Comparison of ENCODE assay signal across 7 mouse cellular contexts in genomic region chr11:23632945-23633878, GRCm38 (mm10). TPM values are rescaled to one million over a fixed set of nuclear protein-coding genes. Genes with fewer than 3 reads are reported as not detected.
DNase-seq lines count a peak whose midpoint lies in the region; ATAC-seq lines count a peak whose summit lies in the region.

Gene 0610010F05Rik, minus strand, starts transcription at chr11:23633639.

- peak within 1 kb of the TSS; percentile 64 for H3K4me2 ChIP-seq in embryonic facial prominence, embryonic 12.5 days (replicated peaks)
- peak within 1 kb of the TSS; percentile 70 for H3K4me2 ChIP-seq in limb, embryonic 11.5 days (ENCODE audit: low read depth, severe bottlenecking)
- H3K4me2 ChIP-seq in midbrain, embryonic 14.5 days (ENCODE audit: low read length): peak within 1 kb of the TSS; percentile 61

- H3K27me3 ChIP-seq in embryonic facial prominence, embryonic 12.5 days: no peaks in the 10 kb centered on the region
- H3K27me3 ChIP-seq in limb, embryonic 11.5 days (ENCODE audit: control insufficient read depth, insufficient read depth, low read length): no peaks in the 10 kb centered on the region
- H3K27me3 ChIP-seq in midbrain, embryonic 14.5 days (ENCODE audit: control insufficient read depth, insufficient read depth, low read length): no peaks in the 10 kb centered on the region

- H3K27ac ChIP-seq in embryonic facial prominence, embryonic 12.5 days: peak within 1 kb of the TSS; percentile 81
- peak within 1 kb of the TSS; percentile 77 for H3K27ac ChIP-seq in limb, embryonic 11.5 days (replicated peaks; ENCODE audit: low read depth, low read length)
- peak within 1 kb of the TSS; percentile 98 for H3K27ac ChIP-seq in midbrain, embryonic 14.5 days (replicated peaks; ENCODE audit: low read depth, low read length)

- under 1% methylated on average over 73 of the region's 103 CpGs for WGBS in embryonic facial prominence, embryonic 12.5 days
- WGBS in limb, embryonic 11.5 days: under 1% methylated on average over 82 of the region's 103 CpGs
- WGBS in midbrain, embryonic 14.5 days: under 1% methylated on average over 97 of the region's 103 CpGs

- H3K9me3 ChIP-seq in embryonic facial prominence, embryonic 12.5 days: no peaks in the 10 kb centered on the region
- no peaks in the 10 kb centered on the region for H3K9me3 ChIP-seq in limb, embryonic 11.5 days (ENCODE audit: control insufficient read depth, low read length)
- H3K9me3 ChIP-seq in midbrain, embryonic 14.5 days (ENCODE audit: control insufficient read depth, low read length): no peaks in the 10 kb centered on the region

- peak; percentile 100 for ATAC-seq in embryonic facial prominence, embryonic 12.5 days (ENCODE audit: insufficient number of reproducible peaks, insufficient read depth, low FRiP score, low TSS enrichment)
- peak; percentile 99 for ATAC-seq in limb, embryonic 11.5 days (ENCODE audit: insufficient number of reproducible peaks, low FRiP score, low TSS enrichment, low read depth)
- peak; percentile 100 for ATAC-seq in midbrain, embryonic 14.5 days (ENCODE audit: low FRiP score, low TSS enrichment)

- H3K4me3 ChIP-seq in embryonic facial prominence, embryonic 12.5 days: peak within 1 kb of the TSS; percentile 74
- H3K4me3 ChIP-seq in limb, embryonic 11.5 days (ENCODE audit: low read depth, low read length): peak within 1 kb of the TSS; percentile 77
- peak within 1 kb of the TSS; percentile 85 for H3K4me3 ChIP-seq in midbrain, embryonic 14.5 days (replicated peaks; ENCODE audit: low read depth, low read length)

- peak within 1 kb of the TSS; percentile 90 for H3K9ac ChIP-seq in embryonic facial prominence, embryonic 12.5 days
- H3K9ac ChIP-seq in limb, embryonic 11.5 days (ENCODE audit: low read length): peak within 1 kb of the TSS; percentile 93
- H3K9ac ChIP-seq in midbrain, embryonic 14.5 days (replicated peaks; ENCODE audit: low read length): peak within 1 kb of the TSS; percentile 97

- H3K4me1 ChIP-seq in embryonic facial prominence, embryonic 12.5 days: 0 out of 2 replicates have a peak, but pooled peaks cover 3% of the 10 kb centered on the region
- H3K4me1 ChIP-seq in limb, embryonic 11.5 days (ENCODE audit: control insufficient read depth, insufficient read depth, low read length): no peaks in the 10 kb centered on the region
- 0 out of 2 replicates have a peak, but pooled peaks cover 5% of the 10 kb centered on the region for H3K4me1 ChIP-seq in midbrain, embryonic 14.5 days (ENCODE audit: control insufficient read depth, insufficient read depth, low read length)

- DNase-seq in adrenal gland, postnatal 25 days: peak; percentile 88
- DNase-seq in heart, adult 11 months: peak; percentile 99
- peak; percentile 83 for DNase-seq in kidney, adult 18-20 months
- peak; percentile 92 for DNase-seq in limb, embryonic 11.5 days (ENCODE audit: low spot score)
- peak; percentile 98 for DNase-seq in midbrain, embryonic 14.5 days
- peak; percentile 72 to 73 for DNase-seq in spleen, adult 18-20 months

- H3K36me3 ChIP-seq in embryonic facial prominence, embryonic 12.5 days: 0 out of 2 replicates have a peak, but pooled peaks cover 5% of the 10 kb centered on the region
- H3K36me3 ChIP-seq in limb, embryonic 11.5 days (ENCODE audit: control insufficient read depth, insufficient read depth, low read length): no peaks in the 10 kb centered on the region
- peaks cover 6% of the 10 kb centered on the region for H3K36me3 ChIP-seq in midbrain, embryonic 14.5 days (ENCODE audit: control insufficient read depth, insufficient read depth, low read length)

RNA-seq across cellular contexts. Expression of gene 0610010F05Rik, which starts in this region (rescaled TPM):
- total RNA-seq in adrenal gland, postnatal 25 days (2021): 14.1 and 16.8 TPM in 2 replicates
- 33.4 and 37.1 TPM in 2 replicates for polyA plus RNA-seq in embryonic facial prominence, embryonic 12.5 days (2016; fragmentation: Nextera tagmentation; extraction: Ambion mirVana)
- polyA plus RNA-seq in limb, embryonic 11.5 days (2014; fragmentation: Nextera tagmentation; extraction: Ambion mirVana): 31.1 and 31.2 TPM in 2 replicates
- polyA plus RNA-seq in midbrain, embryonic 14.5 days (2014; fragmentation: Nextera tagmentation; extraction: Ambion mirVana): 156 and 185 TPM in 2 replicates

Comparison
In these comparisons a context has a peak if more than half of its experiments do, and no peak if none do; other contexts are left out.
1. Peak in every context shown above with its lines: DNase-seq, ATAC-seq, H3K4me3 ChIP-seq and H3K27ac ChIP-seq.